Mouse (Mus musculus) embryo, embryonic 10.5 days (tissue): ENCODE measurements at regions not wholly inside any gene's neighbourhood (a gene's known extent, or its start where the extent isn't known, plus 50 kb on each side); places are given as distances from the start of the nearest gene placed in this dataset.

Experiments used
- DNase-seq: peaks from one replicate; pipeline ENCODE4 v3.0.0-alpha.2; 2015; ENCODE audit warnings: low spot score

GRCm38 (mm10) chr15:41154551-41155151, 1020.5 kb downstream of the 9330182O14Rik start:
- peak; percentile 7 for DNase-seq

GRCm38 (mm10) chr15:41155169-41155638, 1021.0 kb downstream of the 9330182O14Rik start:
- DNase-seq = peak; percentile 60

GRCm38 (mm10) chr15:41157802-41158201, 1023.6 kb downstream of the 9330182O14Rik start:
- DNase-seq = no peak

- DNase-seq = no peak
Measured at GRCm38 (mm10) chr15:41162268-41162667, 1028.1 kb downstream of the 9330182O14Rik start.

GRCm38 (mm10) chr15:41162793-41163192, 1028.6 kb downstream of the 9330182O14Rik start:
- peak; percentile 86 for DNase-seq

- peak; percentile 88 for DNase-seq
Measured at GRCm38 (mm10) chr15:41163643-41164358, 1029.6 kb downstream of the 9330182O14Rik start.

- no peak for DNase-seq
Measured at GRCm38 (mm10) chr15:41165534-41165933, 1031.4 kb downstream of the 9330182O14Rik start.

GRCm38 (mm10) chr15:41190792-41191191, 1056.6 kb downstream of the 9330182O14Rik start:
- no peak for DNase-seq

- peak; percentile 68 for DNase-seq
Measured at GRCm38 (mm10) chr15:41193240-41193639, 1059.1 kb downstream of the 9330182O14Rik start.

- no peak for DNase-seq
Measured at GRCm38 (mm10) chr15:41223801-41224200, 1089.6 kb downstream of the 9330182O14Rik start.

GRCm38 (mm10) chr15:41232406-41233060, 1098.4 kb downstream of the 9330182O14Rik start:
- no peak for DNase-seq
